Mouse (Mus musculus): ENCODE data around the gene Wdpcp. TPM values are rescaled to one million over a fixed set of nuclear protein-coding genes. Genes with fewer than 3 reads are reported as not detected.

Wdpcp gene
- polyA plus RNA-seq, 1 experiment from 2014 or later, result 13.1 TPM

- H3K27me3 ChIP-seq, result 0 out of 2 replicates have a peak, but pooled peaks cover 3% of the 10 kb centered on the region
- H3K9ac ChIP-seq (replicated peaks), result no peak overlapping the region
- peaks cover 4% of the 10 kb centered on the region for H3K4me1 ChIP-seq (replicated peaks)
- no peaks in the 10 kb centered on the region for H3K9me3 ChIP-seq
- H3K27ac ChIP-seq, result no peak overlapping the region
- no peak for ATAC-seq
- WGBS, result 62% methylated on average over 2 of the region's 2 CpGs
- no peak overlapping the region for H3K4me2 ChIP-seq (replicated peaks)
- no peak overlapping the region for H3K4me3 ChIP-seq (replicated peaks)
- no peaks in the 10 kb centered on the region for H3K36me3 ChIP-seq
Measured at GRCm38 (mm10) chr11:21690730-21691129, 118.7 kb downstream of the Wdpcp start.

DNA sequence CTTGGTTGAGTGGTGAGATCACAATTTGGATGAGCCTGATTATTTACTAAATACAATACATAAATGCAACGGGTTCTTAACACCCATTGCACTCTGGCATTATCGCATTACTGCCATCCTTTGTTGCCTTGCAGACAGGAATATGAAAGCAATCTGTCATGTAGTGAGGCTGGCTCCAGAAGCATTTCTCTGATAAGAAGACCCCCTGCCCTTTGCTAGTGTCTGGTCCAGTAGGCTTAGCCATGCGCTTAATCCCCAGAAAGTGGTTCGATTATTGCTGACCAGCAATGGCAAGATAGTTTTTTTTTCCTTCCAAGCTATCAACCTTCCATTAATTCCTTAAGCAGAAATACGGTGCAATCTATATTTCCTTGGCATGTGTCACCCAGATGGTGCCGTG, 122.1 kb downstream of the Wdpcp start:
- 0 out of 2 replicates have a peak, but pooled peaks cover 3% of the 10 kb centered on the region for H3K27me3 ChIP-seq
- H3K9ac ChIP-seq (replicated peaks), result no peak overlapping the region
- no peak overlapping the region for H3K27ac ChIP-seq
- H3K36me3 ChIP-seq, result no peaks in the 10 kb centered on the region
- H3K4me1 ChIP-seq (replicated peaks), result peaks cover 4% of the 10 kb centered on the region
- H3K9me3 ChIP-seq, result no peaks in the 10 kb centered on the region
- no peak overlapping the region for H3K4me3 ChIP-seq (replicated peaks)
- peak; percentile 79 for ATAC-seq
- H3K4me2 ChIP-seq (replicated peaks), result no peak overlapping the region
- WGBS, result 41% methylated on average over 6 of the region's 6 CpGs

DNA sequence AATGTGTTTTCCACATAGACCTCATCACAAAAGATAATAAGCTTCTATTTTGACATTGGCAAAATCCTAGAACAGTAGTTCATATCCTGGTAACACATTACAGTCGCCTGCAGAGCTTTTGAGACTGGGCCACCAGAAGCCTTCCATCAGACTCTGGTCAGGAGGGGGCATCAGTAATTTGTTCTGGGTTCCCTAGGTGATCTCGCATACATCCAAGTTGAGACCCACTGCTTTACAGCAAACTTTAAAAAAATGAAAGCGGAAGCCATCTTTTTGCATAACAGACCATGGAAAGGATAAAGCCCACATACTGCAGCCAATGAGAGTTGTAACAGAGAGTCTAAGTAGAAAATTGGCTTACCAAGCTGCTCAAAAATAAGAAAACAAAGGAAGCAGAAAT, 125.6 kb downstream of the Wdpcp start:
- ATAC-seq, result peak; percentile 71
- Histone ChIP-seq H3K4me3 (replicated peaks) (no peak overlapping the region), H3K36me3 (no peaks in the 10 kb centered on the region), H3K4me1 (replicated peaks) (peaks cover 4% of the 10 kb centered on the region; the same call in 1 of the 2 replicates), H3K27me3 (0 out of 2 replicates have a peak, but pooled peaks cover 3% of the 10 kb centered on the region), H3K4me2 (replicated peaks) (no peak overlapping the region), H3K9ac (replicated peaks) (no peak overlapping the region), H3K9me3 (no peaks in the 10 kb centered on the region), H3K27ac (no peak overlapping the region)
- 30% methylated on average over 3 of the region's 3 CpGs for WGBS

DNA sequence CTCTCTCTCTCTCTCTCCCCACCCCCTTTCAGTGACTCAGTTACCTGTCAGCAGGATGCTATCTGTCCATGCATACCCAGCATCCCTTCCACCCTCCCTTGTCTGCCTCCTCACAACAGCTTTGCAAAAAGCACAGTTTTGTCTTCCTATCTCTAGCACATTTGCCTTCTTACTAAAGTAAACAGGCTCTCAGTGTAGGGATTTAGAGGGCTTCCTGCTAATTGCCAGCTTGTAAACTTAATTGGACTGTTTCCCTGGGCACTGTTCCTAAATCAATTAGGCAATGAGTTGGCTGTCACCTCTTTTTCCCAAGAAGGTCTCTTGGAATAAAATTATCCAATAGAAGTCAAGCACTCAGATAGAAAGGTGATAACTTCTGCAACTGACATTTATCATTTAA, 141.5 kb downstream of the Wdpcp start:
- no peaks in the 10 kb centered on the region for H3K4me1 ChIP-seq (replicated peaks)
- no peak for ATAC-seq
- 0 out of 2 replicates have a peak, but pooled peaks cover 2% of the 10 kb centered on the region for H3K9me3 ChIP-seq

GRCm38 (mm10) chr11:21714065-21714464, 142.0 kb downstream of the Wdpcp start:
- no peak overlapping the region for H3K4me3 ChIP-seq (replicated peaks)
- H3K4me2 ChIP-seq (replicated peaks), result no peak overlapping the region
- no peak overlapping the region for H3K9ac ChIP-seq (replicated peaks)
- ATAC-seq, result no peak
- H3K9me3 ChIP-seq, result 0 out of 2 replicates have a peak, but pooled peaks cover 2% of the 10 kb centered on the region
- H3K36me3 ChIP-seq, result peaks cover 6% of the 10 kb centered on the region
- H3K27me3 ChIP-seq, result no peaks in the 10 kb centered on the region
- no peak overlapping the region for H3K27ac ChIP-seq
- H3K4me1 ChIP-seq (replicated peaks), result no peaks in the 10 kb centered on the region
- 80% methylated on average over 1 of the region's 1 CpGs for WGBS

More for the DNA sequence above, 141.5 kb downstream of the Wdpcp start:
- no peak overlapping the region for H3K9ac ChIP-seq (replicated peaks)
- H3K27ac ChIP-seq, result no peak overlapping the region
- no peak overlapping the region for H3K4me3 ChIP-seq (replicated peaks)
- no peaks in the 10 kb centered on the region for H3K27me3 ChIP-seq
- peaks cover 6% of the 10 kb centered on the region for H3K36me3 ChIP-seq
- no peak overlapping the region for H3K4me2 ChIP-seq (replicated peaks)

GRCm38 (mm10) chr11:21726329-21726728, 154.3 kb downstream of the Wdpcp start:
- Histone ChIP-seq H3K27ac (no peak overlapping the region), H3K4me2 (replicated peaks) (no peak overlapping the region), H3K27me3 (no peaks in the 10 kb centered on the region), H3K36me3 (no peaks in the 10 kb centered on the region), H3K4me1 (replicated peaks) (no peaks in the 10 kb centered on the region), H3K4me3 (replicated peaks) (no peak overlapping the region), H3K9ac (replicated peaks) (no peak overlapping the region), H3K9me3 (no peaks in the 10 kb centered on the region)
- WGBS, result 81% methylated on average over 1 of the region's 1 CpGs
- no peak for ATAC-seq

GRCm38 (mm10) chr11:21729056-21729455, 157.0 kb downstream of the Wdpcp start:
- WGBS, result 94% methylated on average over 5 of the region's 5 CpGs
- H3K27ac ChIP-seq, result no peak overlapping the region
- no peaks in the 10 kb centered on the region for H3K36me3 ChIP-seq
- no peaks in the 10 kb centered on the region for H3K4me1 ChIP-seq (replicated peaks)
- no peak overlapping the region for H3K9ac ChIP-seq (replicated peaks)
- H3K4me3 ChIP-seq (replicated peaks), result no peak overlapping the region
- no peak overlapping the region for H3K4me2 ChIP-seq (replicated peaks)
- no peaks in the 10 kb centered on the region for H3K27me3 ChIP-seq
- H3K9me3 ChIP-seq, result no peaks in the 10 kb centered on the region
- ATAC-seq, result no peak

DNA sequence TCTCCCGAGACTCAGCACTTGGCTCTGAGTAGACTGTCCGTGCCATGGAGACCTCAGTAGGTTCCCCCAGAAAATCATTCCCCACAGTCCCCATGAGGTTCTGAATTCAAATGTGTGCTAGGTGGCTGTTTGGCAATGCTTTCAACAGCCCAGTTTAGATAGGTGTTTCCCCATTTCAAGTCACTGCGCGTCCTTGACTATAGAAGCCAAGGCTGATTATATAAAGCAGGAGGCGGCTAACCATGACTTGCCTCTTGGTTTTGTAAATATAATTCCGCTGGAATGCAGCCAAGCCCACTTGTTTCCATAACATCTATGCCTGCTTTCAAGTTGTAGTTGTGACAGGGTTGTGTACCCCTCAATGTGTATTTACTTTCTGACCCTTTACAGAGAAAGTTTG, 157.9 kb downstream of the Wdpcp start:
- H3K36me3 ChIP-seq, result no peaks in the 10 kb centered on the region
- ATAC-seq, result no peak
- WGBS, result 90% methylated on average over 6 of the region's 6 CpGs
- H3K9me3 ChIP-seq, result no peaks in the 10 kb centered on the region
- no peaks in the 10 kb centered on the region for H3K27me3 ChIP-seq
- H3K4me3 ChIP-seq (replicated peaks), result no peak overlapping the region
- H3K4me2 ChIP-seq (replicated peaks), result no peak overlapping the region
- H3K4me1 ChIP-seq (replicated peaks), result no peaks in the 10 kb centered on the region
- H3K27ac ChIP-seq, result no peak overlapping the region
- H3K9ac ChIP-seq (replicated peaks), result no peak overlapping the region

DNA sequence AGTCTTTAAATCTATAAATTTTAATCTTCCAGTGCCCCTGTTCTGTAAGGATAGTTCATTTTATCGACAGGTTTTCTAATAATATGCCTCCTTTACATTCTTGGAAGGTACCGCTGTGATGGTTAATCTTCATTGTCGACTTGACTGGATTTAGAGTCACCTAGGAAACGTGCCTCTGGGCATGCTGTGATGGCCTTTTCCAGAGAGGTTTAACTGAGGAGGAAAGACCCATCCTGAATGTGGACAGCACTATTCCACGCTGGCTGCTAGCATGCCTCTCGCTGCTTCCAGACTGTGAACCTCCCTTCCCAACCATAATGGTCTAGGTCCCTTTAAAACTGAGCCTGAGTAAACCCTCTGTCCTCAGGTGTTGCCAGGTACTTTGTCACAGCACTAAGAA, 163.2 kb downstream of the Wdpcp start:
- Histone ChIP-seq H3K9me3 (no peaks in the 10 kb centered on the region), H3K4me1 (replicated peaks) (peaks cover 4% of the 10 kb centered on the region; the same call in 1 of the 2 replicates), H3K9ac (replicated peaks) (no peak overlapping the region), H3K4me2 (replicated peaks) (no peak overlapping the region; the same call in 1 of the 2 replicates), H3K36me3 (no peaks in the 10 kb centered on the region), H3K4me3 (replicated peaks) (no peak overlapping the region), H3K27ac (no peak overlapping the region), H3K27me3 (no peaks in the 10 kb centered on the region)
- 19% methylated on average over 6 of the region's 6 CpGs for WGBS
- ATAC-seq, result peak; percentile 60; the same call in 1 of the 2 replicates

DNA sequence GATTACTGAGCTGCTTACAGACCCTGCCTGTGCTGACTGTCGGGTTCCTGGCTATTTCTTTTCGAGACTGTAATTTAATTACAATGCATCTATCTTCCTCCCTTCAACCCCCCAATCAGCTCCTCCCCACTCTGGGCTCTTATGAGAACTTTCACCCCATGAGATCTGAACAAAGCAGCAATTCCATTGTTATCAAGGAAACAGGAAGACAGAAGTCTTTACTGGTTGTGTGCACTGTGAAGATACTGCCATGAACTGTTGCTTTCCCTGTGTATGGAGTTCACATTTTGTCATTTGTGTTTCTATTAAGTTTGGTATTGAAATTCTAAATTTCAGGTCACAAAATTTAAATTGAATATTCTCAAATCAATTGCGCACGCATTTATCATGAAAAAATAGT, 177.5 kb downstream of the Wdpcp start:
- Histone ChIP-seq H3K9me3 (no peaks in the 10 kb centered on the region), H3K27me3 (peaks cover 3% of the 10 kb centered on the region; the same call in 1 of the 2 replicates), H3K4me3 (replicated peaks) (no peak overlapping the region), H3K27ac (no peak overlapping the region), H3K4me1 (replicated peaks) (no peaks in the 10 kb centered on the region), H3K9ac (replicated peaks) (no peak overlapping the region), H3K4me2 (replicated peaks) (no peak overlapping the region), H3K36me3 (no peaks in the 10 kb centered on the region)
- WGBS, result 61% methylated on average over 4 of the region's 4 CpGs
- ATAC-seq, result no peak

DNA sequence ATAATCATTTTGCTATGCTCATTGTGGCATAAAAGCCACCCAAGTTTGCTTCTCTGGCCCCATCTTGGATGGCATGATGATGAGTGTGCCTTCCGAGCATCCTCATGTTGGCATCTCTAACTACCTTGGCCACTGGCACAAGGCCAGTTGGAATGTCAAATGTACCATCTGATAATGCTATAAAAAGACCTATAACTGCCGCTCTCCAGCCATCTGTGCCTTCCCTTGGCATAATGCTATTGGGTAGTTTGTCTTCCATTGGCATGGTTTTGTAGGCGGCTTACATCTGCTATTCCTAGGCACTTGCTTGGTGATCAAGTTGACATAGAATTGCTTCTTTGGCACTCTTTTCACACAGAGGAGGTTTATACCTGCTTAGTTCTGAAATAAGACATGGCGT, 191.2 kb downstream of the Wdpcp start:
- H3K27ac ChIP-seq, result no peak overlapping the region
- WGBS, result 90% methylated on average over 4 of the region's 4 CpGs
- no peaks in the 10 kb centered on the region for H3K36me3 ChIP-seq
- no peak overlapping the region for H3K9ac ChIP-seq (replicated peaks)
- H3K27me3 ChIP-seq, result no peaks in the 10 kb centered on the region
- H3K4me1 ChIP-seq (replicated peaks), result no peaks in the 10 kb centered on the region
- H3K4me3 ChIP-seq (replicated peaks), result no peak overlapping the region
- no peak overlapping the region for H3K4me2 ChIP-seq (replicated peaks)
- H3K9me3 ChIP-seq, result no peaks in the 10 kb centered on the region
- no peak for ATAC-seq

DNA sequence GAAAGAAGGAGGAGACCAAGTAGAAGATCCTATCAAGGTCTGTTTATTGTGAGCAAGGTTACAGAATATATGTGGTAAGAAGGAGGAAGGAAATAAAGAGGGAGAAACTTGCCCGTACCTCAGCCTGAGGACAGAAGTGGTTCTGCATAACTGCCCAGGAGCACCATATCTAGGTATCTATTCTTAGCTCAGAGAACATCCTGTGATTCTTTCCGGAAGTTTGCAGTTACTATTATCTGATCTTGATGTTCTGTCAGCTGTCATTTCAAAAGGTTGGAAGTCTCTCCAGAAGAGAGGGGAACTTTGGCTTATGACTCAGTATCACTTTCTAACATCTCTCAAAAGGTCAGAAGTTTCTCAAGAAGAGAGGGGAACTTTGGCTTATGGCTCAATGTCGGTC, 216.8 kb downstream of the Wdpcp start:
- 97% methylated on average over 3 of the region's 3 CpGs for WGBS
- Histone ChIP-seq H3K36me3 (no peaks in the 10 kb centered on the region), H3K9ac (replicated peaks) (no peak overlapping the region), H3K4me3 (replicated peaks) (no peak overlapping the region), H3K27ac (no peak overlapping the region), H3K4me1 (replicated peaks) (no peaks in the 10 kb centered on the region), H3K9me3 (peaks cover 3% of the 10 kb centered on the region; the same call in 1 of the 2 replicates), H3K27me3 (no peaks in the 10 kb centered on the region), H3K4me2 (replicated peaks) (no peak overlapping the region)
- ATAC-seq, result no peak

DNA sequence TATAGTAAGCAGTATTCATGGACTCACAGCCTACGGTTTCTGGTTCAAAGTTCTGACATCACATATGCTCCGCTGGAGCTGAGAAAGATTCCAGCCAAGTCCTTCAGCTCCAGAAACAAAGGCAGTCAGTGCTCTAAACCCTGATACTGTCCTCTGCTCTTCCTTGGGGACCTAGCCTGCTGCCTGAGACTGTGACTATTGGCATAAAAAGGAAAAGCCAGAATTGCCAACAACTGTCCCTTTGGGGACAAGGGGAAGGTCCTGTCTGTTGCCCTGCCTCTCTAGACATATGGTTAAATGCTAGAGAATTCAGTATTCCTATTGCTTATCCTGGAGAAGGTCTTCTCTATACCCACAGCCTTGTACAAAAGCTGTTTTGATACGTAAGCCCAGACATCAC, 252.9 kb downstream of the Wdpcp start:
- H3K27me3 ChIP-seq, result no peaks in the 10 kb centered on the region
- no peak overlapping the region for H3K9ac ChIP-seq (replicated peaks)
- no peak overlapping the region for H3K4me2 ChIP-seq (replicated peaks)
- 93% methylated on average over 3 of the region's 3 CpGs for WGBS
- no peak overlapping the region for H3K4me3 ChIP-seq (replicated peaks)
- no peaks in the 10 kb centered on the region for H3K36me3 ChIP-seq
- no peak overlapping the region for H3K27ac ChIP-seq
- no peaks in the 10 kb centered on the region for H3K9me3 ChIP-seq
- no peaks in the 10 kb centered on the region for H3K4me1 ChIP-seq (replicated peaks)
- no peak for ATAC-seq
